Mouse (Mus musculus) kidney, adult 2 months (tissue): ENCODE results near the gene Serpini2.
"Not testable (repeated sequence)": the region's sequence is repeated elsewhere in the genome, so short reads cannot be mapped to it uniquely, and the experiment has no call there.

ENCODE experiments used
- CTCF ChIP-seq: fragments of 200-500 bp; conservative IDR thresholded peaks from 2 replicates; pipeline ENCODE4 v1.5.1; 2011; ENCODE audit warnings: low read depth, mild to moderate bottlenecking, control low read depth, low read length, moderate library complexity, mixed read lengths; ENCODE audit not compliant: insufficient read depth, insufficient read length
- POLR2A ChIP-seq: fragments of 200-500 bp; IDR thresholded peaks from one replicate; pipeline ENCODE4 v1.6.1; 2011; ENCODE audit warnings: low read depth, low read length, control low read depth

GRCm38 (mm10) chr3:75299464-75299863 lies 29.6 kb upstream of the Serpini2 start:
- not testable (repeated sequence) for TF ChIP-seq POLR2A, CTCF
